Mouse (Mus musculus) liver, postnatal 0 days (tissue): Measurements from ENCODE around the gene Smpd2. TPM values are rescaled to one million over a fixed set of nuclear protein-coding genes. Genes with fewer than 3 reads are reported as not detected.

Experiments used
- ATAC-seq: fragments of 200-750 bp; cut with Nextera tagmentation; 2 replicates; pipeline ENCODE4 v1.8.0; 2017; ENCODE audit warnings: mild to moderate bottlenecking, moderate library complexity
- DNase-seq: peaks from one replicate; pipeline ENCODE4 v3.0.0-alpha.2; 2016
- H3K27ac ChIP-seq: fragments of 300-500 bp; sonication (generic); 2 replicates; pipeline ENCODE4 v1.5.1; 2014; ENCODE audit warnings: antibody characterized with exemption, moderate library complexity, mild to moderate bottlenecking, low read depth
- H3K27me3 ChIP-seq: fragments of 300-500 bp; sonication (generic); 2 replicates; pipeline ENCODE4 v1.6.1; 2014; ENCODE audit warnings: low read length, control low read depth, mixed read lengths; ENCODE audit not compliant: insufficient read depth
- H3K36me3 ChIP-seq: fragments of 300-500 bp; sonication (generic); replicated peaks from 2 replicates; pipeline ENCODE4 v1.6.1; 2014; ENCODE audit warnings: mild to moderate bottlenecking, control low read depth, low read length, moderate library complexity, mixed read lengths; ENCODE audit not compliant: insufficient read depth
- H3K4me1 ChIP-seq: fragments of 300-500 bp; sonication (generic); 2 replicates; pipeline ENCODE4 v1.6.1; 2014; ENCODE audit warnings: antibody characterized with exemption, mild to moderate bottlenecking, control low read depth; ENCODE audit not compliant: insufficient read depth
- H3K4me2 ChIP-seq: fragments of 300-500 bp; sonication (generic); 2 replicates; pipeline ENCODE4 v1.6.1; 2014; ENCODE audit warnings: low read depth, mild to moderate bottlenecking, low read length, moderate library complexity, mixed read lengths
- H3K4me3 ChIP-seq: fragments of 300-500 bp; sonication (generic); 2 replicates; pipeline ENCODE4 v1.5.1; 2014; ENCODE audit warnings: low read depth, low read length
- H3K9ac ChIP-seq: fragments of 300-500 bp; sonication (generic); replicated peaks from 2 replicates; pipeline ENCODE4 v1.6.1; 2014; ENCODE audit warnings: mild to moderate bottlenecking, moderate library complexity
- H3K9me3 ChIP-seq: fragments of 300-500 bp; sonication (generic); 2 replicates; pipeline ENCODE4 v1.6.1; 2016; ENCODE audit warnings: mild to moderate bottlenecking, control low read depth, low read length, mixed read lengths
- CTCF ChIP-seq: sonication (generic); IDR thresholded peaks from 2 replicates; pipeline ENCODE4 v1.5.1; 2016; ENCODE audit warnings: antibody characterized with exemption, low read depth
- EP300 ChIP-seq: IDR thresholded peaks from 2 replicates; pipeline ENCODE4 v1.6.1; 2016; ENCODE audit warnings: antibody characterized with exemption, low read depth, mild to moderate bottlenecking
- WGBS: fragments of 180-500 bp; shearing (Covaris S2); extraction: QIAGEN DNeasy Blood & Tissue Kit; methylation state at CpG from one replicate; pipeline ENCODE4 v1.1.7; 2014; ENCODE audit not compliant: insufficient replicate concordance; 5-methylcytosine and 5-hydroxymethylcytosine counted together
- polyA plus RNA-seq: library from polyadenylated mRNA; unstranded; fragments of >200 nt; fragmentation: Nextera tagmentation; extraction: Ambion mirVana; gene quantifications from 2 replicates; pipeline ENCODE4 v1.2.1, GENCODE M21; 2015

Smpd2 gene
- polyA plus RNA-seq, 1 experiment from 2014 or later: 19.7 TPM

DNA sequence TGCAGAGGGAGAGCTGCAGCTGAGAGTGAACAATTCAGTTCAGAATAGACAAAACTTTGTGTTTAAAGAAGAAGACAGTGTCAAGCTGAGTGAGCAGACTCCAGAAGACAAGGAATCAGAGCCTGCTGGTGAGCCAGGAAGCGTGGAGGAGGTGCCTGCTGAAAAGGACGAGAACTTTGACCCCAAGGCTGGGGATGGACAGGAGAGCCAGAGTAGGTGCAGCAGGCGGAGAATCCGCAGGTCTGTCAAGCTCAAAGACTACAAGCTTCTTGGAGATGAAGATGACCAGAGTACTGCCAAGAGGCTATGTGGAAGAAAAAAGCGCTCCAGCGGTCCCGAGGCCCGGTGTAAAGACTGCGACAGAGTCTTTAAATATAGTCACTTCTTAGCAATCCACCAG is 38.5 kb downstream of the Smpd2 start:
- no peaks in the 10 kb centered on the region for H3K9me3 ChIP-seq
- H3K4me1 ChIP-seq: peaks cover 15% of the 10 kb centered on the region
- 83% methylated on average over 9 of the region's 9 CpGs for WGBS
- H3K4me2 ChIP-seq: 0 out of 2 replicates have a peak overlapping the region, but pooled peaks have one; percentile 74
- H3K36me3 ChIP-seq: peaks cover 16% of the 10 kb centered on the region
- TF ChIP-seq CTCF (no peak), EP300 (no peak)
- DNase-seq (no peak), ATAC-seq (no peak)
- H3K4me3 ChIP-seq: 0 out of 2 replicates have a peak overlapping the region, but pooled peaks have one; percentile 91
- no peak overlapping the region for H3K9ac ChIP-seq
- H3K27me3 ChIP-seq: no peaks in the 10 kb centered on the region
- no peak overlapping the region for H3K27ac ChIP-seq

DNA sequence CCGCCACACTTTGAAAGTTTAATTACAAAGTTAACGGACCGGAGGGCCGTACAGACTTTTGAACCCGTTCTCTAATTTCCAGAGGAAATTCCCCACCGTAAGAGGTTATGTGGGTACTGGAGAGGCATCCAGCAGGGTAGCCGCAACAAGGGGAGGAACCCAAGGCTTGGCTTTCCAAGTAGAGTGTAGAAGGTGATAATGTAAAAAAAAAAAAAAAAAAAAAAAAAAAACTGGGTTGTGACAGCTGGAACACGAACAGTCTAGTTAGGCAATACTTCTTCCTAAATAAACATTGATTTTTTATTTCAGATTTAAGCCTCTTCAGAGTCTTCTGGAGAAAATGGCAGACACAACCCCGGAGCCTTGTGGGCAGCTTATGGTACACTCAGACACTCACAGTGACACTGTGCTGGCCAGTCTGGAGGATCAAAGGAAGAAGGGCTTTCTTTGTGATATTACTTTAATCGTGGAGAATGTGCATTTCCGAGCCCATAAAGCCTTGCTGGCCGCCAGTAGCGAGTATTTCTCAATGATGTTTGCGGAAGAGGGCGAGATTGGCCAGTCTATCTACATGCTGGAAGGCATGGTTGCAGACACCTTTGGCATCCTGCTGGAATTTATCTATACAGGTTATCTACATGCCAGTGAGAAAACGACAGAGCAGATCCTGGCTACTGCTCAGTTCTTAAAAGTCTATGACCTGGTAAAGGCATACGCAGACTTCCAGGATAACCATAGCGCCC is 39.2 kb downstream of the Smpd2 start:
- peaks cover 10% of the 10 kb centered on the region for H3K36me3 ChIP-seq
- peak overlapping the region; percentile 91 for H3K4me3 ChIP-seq
- 45% methylated on average over 18 of the region's 18 CpGs for WGBS
- peak overlapping the region; percentile 74 for H3K4me2 ChIP-seq
- no peaks in the 10 kb centered on the region for H3K27me3 ChIP-seq
- DNase-seq (no peak), ATAC-seq (no peak)
- peak overlapping the region; percentile 98 for H3K9ac ChIP-seq
- H3K9me3 ChIP-seq: no peaks in the 10 kb centered on the region
- peaks cover 15% of the 10 kb centered on the region for H3K4me1 ChIP-seq
- H3K27ac ChIP-seq: peak overlapping the region; percentile 91
- TF ChIP-seq CTCF (no peak), EP300 (no peak)

DNA sequence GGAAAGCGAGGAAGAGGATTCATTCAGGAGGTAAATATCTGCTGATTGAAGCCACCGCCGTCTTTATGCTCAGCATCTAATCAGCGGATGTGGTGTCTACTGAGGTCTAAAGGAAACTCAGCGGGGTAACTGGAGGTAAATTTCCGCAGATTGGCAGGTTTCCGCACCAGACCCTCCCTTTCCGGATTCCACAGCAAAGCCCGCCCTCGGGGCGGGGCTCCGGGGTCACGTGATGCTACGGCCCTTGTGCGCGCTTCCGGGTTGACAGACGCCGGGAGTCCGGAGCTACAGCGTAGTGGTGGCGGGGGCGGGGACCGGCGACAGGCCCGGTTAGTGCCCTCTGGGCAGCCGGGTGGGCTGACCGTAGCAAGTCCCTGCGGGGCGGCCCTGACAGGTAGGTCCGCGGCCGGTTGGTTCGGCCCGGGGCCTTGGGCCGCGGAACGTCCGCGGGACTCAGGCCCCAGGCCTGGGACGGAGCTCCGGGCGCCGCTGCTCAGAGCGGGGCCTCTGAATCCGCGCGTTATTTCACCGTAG is 40.0 kb downstream of the Smpd2 start, which contains the start of gene Zbtb24:
TSS of gene Zbtb24 (plus strand) at position 247 of the 534 bp plus-strand sequence.
- under 1% methylated on average over 47 of the region's 49 CpGs for WGBS
- peak; percentile 99 for DNase-seq

DNA sequence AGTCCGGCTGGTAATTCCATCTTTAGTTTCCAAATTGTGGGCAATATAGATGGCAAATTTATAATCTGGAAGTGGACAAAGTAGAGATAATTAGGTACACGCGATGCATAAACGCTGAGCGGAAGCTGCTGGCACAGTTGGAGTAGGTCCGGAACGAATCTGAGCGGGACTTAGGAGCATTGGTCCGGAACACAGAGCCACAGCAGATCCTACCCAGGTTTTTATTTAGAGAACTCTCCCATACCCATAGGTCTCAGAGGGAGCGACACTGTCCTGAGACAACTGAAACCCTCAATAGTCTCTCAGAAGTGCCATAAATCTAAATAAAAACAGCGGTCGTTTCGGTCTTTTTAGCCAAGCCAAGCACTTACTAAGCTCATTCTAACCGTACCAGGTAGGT is 40.5 kb downstream of the Smpd2 start:
- peak overlapping the region; percentile 74 for H3K4me2 ChIP-seq
- peaks cover 3% of the 10 kb centered on the region; the same call in 1 of the 2 replicates for H3K36me3 ChIP-seq
- 11% methylated on average over 14 of the region's 14 CpGs for WGBS
- peak overlapping the region; percentile 91 for H3K27ac ChIP-seq
- peak overlapping the region; percentile 91 for H3K4me3 ChIP-seq
- peak; percentile 54 for ATAC-seq
- no peak for TF ChIP-seq CTCF
- TF ChIP-seq EP300: peak; percentile 28
- H3K4me1 ChIP-seq: peaks cover 15% of the 10 kb centered on the region
- no peaks in the 10 kb centered on the region for H3K9me3 ChIP-seq
- H3K27me3 ChIP-seq: no peaks in the 10 kb centered on the region
- peak overlapping the region; percentile 98 for H3K9ac ChIP-seq
- DNase-seq: no peak

More for the DNA sequence above, 40.0 kb downstream of the Smpd2 start, which contains the start of gene Zbtb24:
- ATAC-seq: peak; percentile 99
- H3K27ac ChIP-seq: peak within 1 kb of the TSS; percentile 91
- H3K9ac ChIP-seq: peak within 1 kb of the TSS; percentile 98
- peaks cover 7% of the 10 kb centered on the region for H3K36me3 ChIP-seq
- peak within 1 kb of the TSS; percentile 74 for H3K4me2 ChIP-seq
- H3K4me1 ChIP-seq: peaks cover 15% of the 10 kb centered on the region
- H3K4me3 ChIP-seq: peak within 1 kb of the TSS; percentile 91
- H3K27me3 ChIP-seq: no peaks in the 10 kb centered on the region
- no peaks in the 10 kb centered on the region for H3K9me3 ChIP-seq
- TF ChIP-seq CTCF (no peak), EP300 (peak; percentile 11)

DNA sequence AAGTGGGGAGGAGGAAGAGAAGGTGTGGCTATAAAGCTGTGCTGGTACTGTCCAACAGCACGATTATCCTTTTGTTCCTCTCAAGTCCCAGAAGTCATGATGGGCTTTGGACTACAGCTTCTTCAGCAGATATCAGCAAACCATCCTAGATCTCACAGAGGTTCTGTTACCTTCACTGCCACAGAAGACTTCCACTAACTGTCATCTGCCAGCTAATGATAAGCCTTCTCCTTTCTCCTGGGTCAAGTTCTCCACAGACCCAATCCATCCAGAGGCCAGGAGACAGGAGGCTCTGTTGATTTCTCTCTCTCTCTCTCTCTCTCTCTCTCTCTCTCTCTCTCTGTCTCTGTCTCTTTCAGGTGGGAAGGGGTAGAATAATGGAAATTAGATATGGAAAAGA is 42.0 kb downstream of the Smpd2 start:
- H3K36me3 ChIP-seq: peaks cover 3% of the 10 kb centered on the region; the same call in 1 of the 2 replicates
- H3K27ac ChIP-seq: no peak overlapping the region
- H3K4me3 ChIP-seq: no peak overlapping the region
- H3K9ac ChIP-seq: no peak overlapping the region
- DNase-seq: no peak
- ATAC-seq: no peak
- WGBS: 52% methylated on average over 1 of the region's 1 CpGs
- no peak overlapping the region for H3K4me2 ChIP-seq
- TF ChIP-seq CTCF: no peak
- TF ChIP-seq EP300: no peak
- no peaks in the 10 kb centered on the region for H3K9me3 ChIP-seq
- no peaks in the 10 kb centered on the region for H3K27me3 ChIP-seq
- peaks cover 15% of the 10 kb centered on the region for H3K4me1 ChIP-seq

Other genes starting within 250 kb of the Smpd2 start
- 5.8 and 6.0 TPM in 2 replicates for gene Fig4, start 187.1 kb downstream of the Smpd2 start, polyA plus RNA-seq
- gene Ak9, start 186.4 kb downstream of the Smpd2 start, polyA plus RNA-seq: not detected in 2 replicates
- 3.9 and 4.7 TPM in 2 replicates for gene Zbtb24, start 40.0 kb downstream of the Smpd2 start, polyA plus RNA-seq
- gene Mical1, start 14.1 kb downstream of the Smpd2 start, polyA plus RNA-seq: 4.3 TPM in 2 replicates
- gene Ppil6, start 70 bp upstream of the Smpd2 start, polyA plus RNA-seq: 0.22 and 0.25 TPM in 2 replicates
- 77.8 and 93.3 TPM in 2 replicates for gene Cd164, start 29.0 kb upstream of the Smpd2 start, polyA plus RNA-seq
- gene Ccdc162, start 226.3 kb upstream of the Smpd2 start, polyA plus RNA-seq: 0.36 and 0.62 TPM in 2 replicates